Mouse (Mus musculus) frontal cortex, postnatal 10 days (tissue): Measurements from ENCODE around the gene Fank1.

ENCODE experiments used
- DNase-seq, 2 experiments: peaks; one replicate each; pipeline ENCODE4 v3.0.0; 2022; ENCODE audit warnings: low spot score in 2 of 2, mixed read lengths in 1 of 2

The Fank1 gene

GRCm38 (mm10) chr7:133891298-133891697 is 114.6 kb downstream of the Fank1 start:
- DNase-seq: no peak

- DNase-seq: no peak
These were observed 115.1 kb downstream of the Fank1 start for GRCm38 (mm10) chr7:133891796-133892195.

- DNase-seq: no peak
These were observed 122.7 kb downstream of the Fank1 start for GRCm38 (mm10) chr7:133899391-133899790.

DNA sequence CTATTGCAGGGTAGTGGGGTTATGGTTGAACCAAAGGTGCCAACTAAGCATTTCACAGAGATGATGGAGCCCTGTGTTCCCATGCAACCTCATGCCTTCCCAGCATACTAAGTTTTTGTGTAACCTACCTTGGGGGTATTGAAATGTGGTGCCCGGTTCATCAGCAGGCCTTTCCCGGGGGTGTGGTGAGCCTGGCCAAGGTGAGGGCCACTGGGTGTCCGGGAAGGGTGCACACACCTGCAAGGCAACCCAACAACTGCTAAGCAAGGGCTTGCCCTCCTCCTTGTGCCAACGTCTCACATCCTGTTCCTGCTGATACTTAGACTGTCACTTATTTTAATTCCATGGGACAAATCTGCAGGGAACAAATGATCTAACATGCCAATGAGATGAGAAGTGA is 132.3 kb downstream of the Fank1 start:
- DNase-seq: no peak

DNA sequence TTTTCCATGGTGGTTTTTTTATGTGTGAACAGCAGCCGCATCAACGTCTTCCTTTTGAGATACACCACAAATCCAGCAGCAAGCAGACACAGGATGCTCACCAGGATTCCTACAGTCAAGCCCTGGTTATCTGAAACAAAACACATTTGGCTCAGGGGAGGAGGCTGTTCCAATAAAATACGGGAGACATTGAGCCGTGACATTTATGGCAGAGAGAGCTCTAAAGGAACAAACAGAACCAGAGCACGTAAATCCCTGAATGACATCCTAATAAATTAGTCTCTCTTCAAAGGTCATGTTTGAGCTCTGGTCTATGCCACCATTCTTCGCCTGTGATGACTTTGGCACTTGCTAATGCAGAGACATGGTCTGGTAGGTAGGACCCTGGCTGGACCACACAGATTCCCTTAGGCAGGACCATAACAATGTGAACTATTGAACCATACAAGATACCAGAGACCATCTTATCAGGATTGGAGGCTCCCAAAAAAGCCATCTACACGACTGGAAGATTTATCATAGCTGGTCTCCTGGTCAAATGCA is 133.2 kb downstream of the Fank1 start:
- no peak for DNase-seq

GRCm38 (mm10) chr7:133911881-133912280 is 135.2 kb downstream of the Fank1 start:
- DNase-seq: peak in 1 of 2 experiments; percentile 25

GRCm38 (mm10) chr7:133916230-133916629 is 139.6 kb downstream of the Fank1 start:
- DNase-seq: no peak

- DNase-seq: no peak
These were observed 142.6 kb downstream of the Fank1 start for GRCm38 (mm10) chr7:133919306-133919705.

DNA sequence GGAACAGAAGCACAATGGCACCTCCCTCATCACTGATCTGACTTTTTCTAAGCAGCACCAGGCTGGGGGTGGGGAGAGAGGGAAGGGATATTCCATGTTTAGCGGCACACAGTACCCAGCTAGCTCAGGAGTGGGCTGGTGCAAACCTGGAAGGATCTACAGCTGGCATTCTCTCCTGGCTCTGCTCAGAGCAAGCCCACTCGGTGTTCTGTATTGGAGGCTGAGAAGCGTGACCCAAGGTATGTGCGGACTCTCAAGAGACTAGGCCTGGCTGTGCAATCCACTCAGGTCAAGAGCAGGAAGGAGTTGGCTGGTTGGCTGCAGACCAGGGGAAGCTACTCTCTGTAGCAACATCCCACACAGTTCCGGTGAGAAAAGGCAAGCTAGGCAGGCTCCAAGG is 143.3 kb downstream of the Fank1 start:
- DNase-seq: peak in 1 of 2 experiments; percentile 26

DNA sequence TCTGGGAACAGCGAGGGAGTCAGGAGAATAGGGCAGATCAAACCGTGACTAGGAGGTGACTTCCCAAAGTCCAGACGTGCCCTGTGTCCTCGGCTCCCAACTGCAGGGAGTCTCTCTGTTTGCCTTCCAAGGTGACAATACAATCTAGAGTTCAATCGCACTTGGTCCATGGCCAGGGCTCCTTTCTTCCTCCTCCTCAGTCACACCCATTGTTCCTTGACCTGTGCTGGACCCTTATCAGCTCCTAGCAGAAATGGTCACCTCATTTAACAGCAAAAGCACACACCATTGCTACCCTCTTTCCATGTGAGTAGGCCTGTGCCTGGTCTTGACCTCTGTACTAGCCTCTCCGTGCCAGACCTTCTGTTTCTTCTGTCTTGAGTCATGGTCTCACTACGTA is 144.1 kb downstream of the Fank1 start:
- DNase-seq: no peak

- no peak for DNase-seq
These were observed 144.6 kb downstream of the Fank1 start for GRCm38 (mm10) chr7:133921291-133921690.

- DNase-seq: no peak
These were observed 147.3 kb downstream of the Fank1 start for GRCm38 (mm10) chr7:133923994-133924393.

DNA sequence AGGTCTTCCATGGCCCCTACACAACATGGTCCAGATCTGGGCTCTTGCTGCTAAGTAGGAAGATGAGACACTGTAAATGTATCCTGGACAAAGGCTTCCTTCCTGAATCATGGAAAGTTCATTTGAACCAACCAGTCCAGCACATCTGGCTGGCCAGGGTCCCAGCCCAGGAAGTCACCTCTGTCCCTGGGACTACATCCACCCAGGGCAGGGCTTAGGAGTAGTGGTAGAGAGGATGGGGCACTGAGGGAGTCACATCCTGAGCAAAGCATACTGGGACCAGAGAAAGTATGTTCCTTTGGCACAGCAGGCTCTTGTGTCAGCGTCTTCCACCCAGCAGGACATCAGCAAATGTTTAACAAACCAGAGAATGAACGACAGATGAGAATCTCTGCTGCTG is 149.1 kb downstream of the Fank1 start:
- no peak for DNase-seq

GRCm38 (mm10) chr7:133928981-133929380 is 152.3 kb downstream of the Fank1 start:
- no peak for DNase-seq
